Mouse (Mus musculus): ENCODE measurements around the gene Cd28. TPM values are rescaled to one million over a fixed set of nuclear protein-coding genes. Genes with fewer than 3 reads are reported as not detected.

Gene Cd28
- polyA plus RNA-seq, 1 experiment from 2014 or later, result 0.30 TPM

DNA sequence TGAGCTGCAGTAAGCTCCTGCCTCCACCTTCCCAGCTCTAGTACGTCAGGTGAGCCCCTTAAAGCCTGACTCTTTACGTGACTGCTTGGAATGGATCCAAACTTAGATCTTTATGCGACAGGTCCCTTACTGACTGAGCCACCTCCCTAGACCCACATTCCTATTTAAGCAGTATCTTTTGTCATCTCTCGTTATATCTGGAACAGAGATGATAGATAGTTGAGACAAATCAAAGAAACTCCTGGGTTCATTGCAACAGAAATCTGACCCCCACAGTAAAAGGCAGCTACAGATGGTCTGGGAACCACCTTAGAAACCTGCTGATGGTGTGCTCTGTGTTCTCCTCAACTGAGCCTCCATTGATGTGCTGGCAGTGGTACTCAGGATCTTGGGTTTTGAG, 59.6 kb downstream of the Cd28 start:
- Histone ChIP-seq H3K36me3 (no peaks in the 10 kb centered on the region), H3K9me3 (replicated peaks) (no peaks in the 10 kb centered on the region), H3K4me1 (peaks cover 11% of the 10 kb centered on the region; the same call in 1 of the 2 replicates), H3K27ac (no peak overlapping the region), H3K4me3 (replicated peaks) (no peak overlapping the region), H3K9ac (no peak overlapping the region), H3K27me3 (no peaks in the 10 kb centered on the region), H3K4me2 (no peak overlapping the region)
- ATAC-seq (replicated peaks; ENCODE audit: low FRiP score), result no peak
- 72% methylated on average over 4 of the region's 4 CpGs for whole genome bisulfite sequencing

DNA sequence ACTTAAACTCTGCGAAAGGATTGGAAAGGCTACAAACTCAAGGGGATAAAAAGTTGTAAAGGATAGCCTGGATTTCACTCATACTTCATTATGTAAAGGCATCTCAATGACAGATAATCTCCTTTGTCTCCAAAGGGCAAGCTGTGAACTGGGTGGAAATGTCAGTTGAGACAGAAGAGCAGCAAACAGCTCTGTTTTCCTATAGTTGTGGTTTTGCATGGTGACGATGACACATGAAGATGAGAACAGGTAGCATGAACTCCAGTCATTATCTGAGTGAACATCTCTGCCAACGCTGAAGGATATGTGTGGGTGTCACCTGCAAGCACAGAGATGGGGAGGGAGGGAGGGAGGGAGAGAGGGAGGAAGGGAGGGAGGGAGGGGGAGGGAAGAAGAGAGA, 60.3 kb downstream of the Cd28 start:
- no peaks in the 10 kb centered on the region for H3K36me3 ChIP-seq
- H3K4me3 ChIP-seq (replicated peaks), result no peak overlapping the region
- H3K4me1 ChIP-seq, result peaks cover 11% of the 10 kb centered on the region; the same call in 1 of the 2 replicates
- no peak for ATAC-seq (replicated peaks; ENCODE audit: low FRiP score)
- H3K9me3 ChIP-seq (replicated peaks), result no peaks in the 10 kb centered on the region
- H3K27me3 ChIP-seq, result no peaks in the 10 kb centered on the region
- no peak overlapping the region for H3K27ac ChIP-seq
- 80% methylated on average over 3 of the region's 3 CpGs for WGBS
- H3K4me2 ChIP-seq, result no peak overlapping the region
- no peak overlapping the region for H3K9ac ChIP-seq

DNA sequence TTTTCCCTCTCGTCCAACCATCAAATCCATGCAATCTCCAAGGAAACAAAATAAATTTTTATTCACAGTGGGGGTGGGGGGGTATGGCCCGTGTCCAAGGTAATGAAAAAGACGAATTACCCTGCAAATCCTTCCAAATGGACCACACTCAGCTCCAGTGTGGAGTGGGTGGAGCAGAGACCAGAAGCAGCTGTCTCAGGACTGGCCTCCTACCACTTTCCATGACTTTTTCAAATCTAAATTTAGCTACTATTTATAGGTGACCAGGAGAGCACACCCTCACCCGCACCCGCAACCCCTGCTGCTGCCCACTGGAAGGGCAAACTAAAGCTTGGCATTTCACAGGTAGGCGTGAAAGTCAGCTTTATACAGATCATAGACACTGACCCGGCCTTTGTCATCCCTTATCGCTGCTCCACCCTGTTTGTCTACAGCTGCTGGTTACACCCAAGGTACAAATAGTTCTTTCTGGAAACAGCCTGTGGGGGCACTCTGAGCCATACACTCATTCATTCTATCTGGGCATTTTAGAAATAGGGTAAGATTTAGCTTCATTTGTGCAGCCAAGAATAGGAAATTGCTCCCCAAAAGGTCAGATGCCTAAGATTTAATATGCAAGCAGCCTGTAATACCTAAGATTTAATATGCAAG, 62.0 kb downstream of the Cd28 start:
- Histone ChIP-seq H3K27me3 (no peaks in the 10 kb centered on the region), H3K4me1 (peaks cover 11% of the 10 kb centered on the region; the same call in 1 of the 2 replicates), H3K9ac (no peak overlapping the region), H3K27ac (peak overlapping the region; percentile 83), H3K36me3 (no peaks in the 10 kb centered on the region), H3K4me2 (peak overlapping the region; percentile 23; the same call in 1 of the 2 replicates), H3K9me3 (replicated peaks) (no peaks in the 10 kb centered on the region), H3K4me3 (replicated peaks) (no peak overlapping the region)
- WGBS, result 45% methylated on average over 8 of the region's 8 CpGs
- peak; percentile 70; the same call in 1 of the 2 replicates for ATAC-seq (replicated peaks; ENCODE audit: low FRiP score)

DNA sequence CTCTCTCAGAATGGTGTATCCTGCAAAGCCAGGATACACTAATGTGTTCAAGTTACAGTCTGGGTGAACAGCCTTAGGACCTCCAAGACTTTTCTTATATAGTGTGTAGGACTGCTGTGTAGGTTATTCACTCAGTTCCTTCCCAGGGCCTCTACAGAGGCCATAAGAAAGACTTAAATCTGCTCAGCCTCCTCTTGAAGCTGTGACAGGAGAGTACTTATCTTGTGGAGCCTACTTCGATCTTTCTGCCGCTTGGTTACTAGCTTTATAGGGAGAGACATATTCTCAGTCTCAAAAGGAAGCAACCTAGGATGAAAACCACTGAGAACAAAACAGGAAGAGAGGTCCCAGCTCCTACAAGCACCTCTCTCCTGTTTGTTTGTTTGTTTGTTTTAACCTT, 62.6 kb downstream of the Cd28 start:
- no peak overlapping the region for H3K4me3 ChIP-seq (replicated peaks)
- peaks cover 11% of the 10 kb centered on the region; the same call in 1 of the 2 replicates for H3K4me1 ChIP-seq
- H3K9ac ChIP-seq, result no peak overlapping the region
- H3K27ac ChIP-seq, result peak overlapping the region; percentile 83
- 77% methylated on average over 2 of the region's 2 CpGs for WGBS
- H3K36me3 ChIP-seq, result no peaks in the 10 kb centered on the region
- H3K9me3 ChIP-seq (replicated peaks), result no peaks in the 10 kb centered on the region
- ATAC-seq (replicated peaks; ENCODE audit: low FRiP score), result no peak
- no peak overlapping the region for H3K4me2 ChIP-seq
- no peaks in the 10 kb centered on the region for H3K27me3 ChIP-seq

DNA sequence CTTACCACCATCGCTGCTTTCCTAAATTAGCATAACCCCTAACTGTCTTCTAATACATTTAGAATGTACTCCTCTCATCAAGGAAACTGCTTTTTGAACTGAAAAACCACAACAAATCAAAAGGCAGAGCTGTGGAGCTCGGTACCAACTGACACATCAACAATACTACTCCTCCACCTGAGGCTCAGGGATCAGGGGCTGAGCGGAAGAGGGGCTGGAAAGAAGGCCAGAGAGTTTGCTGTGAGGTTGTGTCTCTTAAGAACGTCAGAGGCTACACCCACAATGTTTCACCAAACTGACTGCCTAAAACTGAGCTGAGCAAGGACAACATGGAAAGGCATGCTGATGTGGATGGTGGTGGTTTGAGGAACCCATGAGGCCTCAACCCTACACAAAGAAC, 65.1 kb downstream of the Cd28 start:
- WGBS, result 75% methylated on average over 4 of the region's 4 CpGs
- no peaks in the 10 kb centered on the region for H3K9me3 ChIP-seq (replicated peaks)
- no peaks in the 10 kb centered on the region for H3K27me3 ChIP-seq
- H3K4me1 ChIP-seq, result peaks cover 11% of the 10 kb centered on the region; the same call in 1 of the 2 replicates
- no peaks in the 10 kb centered on the region for H3K36me3 ChIP-seq
- no peak for ATAC-seq (replicated peaks; ENCODE audit: low FRiP score)
- no peak overlapping the region for H3K4me2 ChIP-seq
- H3K4me3 ChIP-seq (replicated peaks), result no peak overlapping the region
- no peak overlapping the region for H3K9ac ChIP-seq
- no peak overlapping the region for H3K27ac ChIP-seq

DNA sequence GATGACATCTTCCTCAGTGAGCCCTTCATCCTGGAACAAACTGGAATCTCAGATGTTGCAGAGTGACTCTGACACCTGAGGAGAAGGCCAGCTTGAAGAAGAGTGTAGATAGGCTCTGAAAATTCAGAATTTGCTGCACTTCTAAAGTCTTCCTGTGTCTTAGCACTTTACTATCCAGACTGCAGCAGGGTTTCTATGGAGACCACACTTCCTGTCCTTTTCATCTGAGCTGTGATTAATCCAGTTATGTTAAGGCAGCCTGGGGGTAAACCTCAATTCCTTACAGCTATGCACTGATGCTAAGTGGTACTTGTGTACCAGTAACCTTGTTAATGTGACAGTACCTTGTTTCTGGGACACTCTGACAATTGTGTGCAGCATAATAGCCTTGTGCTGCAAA, 77.1 kb downstream of the Cd28 start:
- Histone ChIP-seq H3K4me3 (replicated peaks) (no peak overlapping the region), H3K4me1 (no peaks in the 10 kb centered on the region), H3K27ac (no peak overlapping the region), H3K4me2 (no peak overlapping the region), H3K9me3 (replicated peaks) (no peaks in the 10 kb centered on the region), H3K36me3 (no peaks in the 10 kb centered on the region), H3K9ac (no peak overlapping the region), H3K27me3 (no peaks in the 10 kb centered on the region)
- no peak for ATAC-seq (replicated peaks; ENCODE audit: low FRiP score)

DNA sequence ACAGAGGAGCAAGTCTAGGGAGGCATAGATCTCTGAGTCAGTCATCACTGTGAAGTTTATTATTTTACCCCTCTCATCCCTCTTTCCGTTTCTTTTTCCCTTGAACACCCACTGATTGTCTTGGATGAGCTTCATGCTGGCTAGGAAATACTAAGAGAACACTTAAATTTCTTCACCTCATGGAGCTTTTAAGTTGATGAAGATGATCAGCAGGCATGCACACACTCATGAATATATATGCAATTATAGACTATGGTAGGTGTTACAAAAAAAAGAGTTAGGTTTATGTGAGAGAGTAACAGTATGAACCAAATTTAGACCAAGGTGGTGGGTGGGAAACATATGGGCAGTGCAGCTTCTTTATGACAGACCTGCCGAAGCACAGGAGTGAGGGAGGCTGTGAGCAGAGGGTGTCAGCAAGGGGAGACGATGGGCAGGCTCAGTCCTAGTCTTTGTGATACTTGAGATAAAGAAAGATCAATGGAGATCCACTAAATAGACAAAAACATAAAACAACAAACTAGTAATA, 79.1 kb downstream of the Cd28 start:
- Histone ChIP-seq H3K4me2 (no peak overlapping the region), H3K9me3 (replicated peaks) (no peaks in the 10 kb centered on the region), H3K27ac (no peak overlapping the region), H3K4me1 (0 out of 2 replicates have a peak, but pooled peaks cover 2% of the 10 kb centered on the region), H3K36me3 (no peaks in the 10 kb centered on the region), H3K4me3 (replicated peaks) (no peak overlapping the region), H3K27me3 (no peaks in the 10 kb centered on the region), H3K9ac (no peak overlapping the region)
- ATAC-seq (replicated peaks; ENCODE audit: low FRiP score), result no peak
- WGBS, result 59% methylated on average over 3 of the region's 3 CpGs

DNA sequence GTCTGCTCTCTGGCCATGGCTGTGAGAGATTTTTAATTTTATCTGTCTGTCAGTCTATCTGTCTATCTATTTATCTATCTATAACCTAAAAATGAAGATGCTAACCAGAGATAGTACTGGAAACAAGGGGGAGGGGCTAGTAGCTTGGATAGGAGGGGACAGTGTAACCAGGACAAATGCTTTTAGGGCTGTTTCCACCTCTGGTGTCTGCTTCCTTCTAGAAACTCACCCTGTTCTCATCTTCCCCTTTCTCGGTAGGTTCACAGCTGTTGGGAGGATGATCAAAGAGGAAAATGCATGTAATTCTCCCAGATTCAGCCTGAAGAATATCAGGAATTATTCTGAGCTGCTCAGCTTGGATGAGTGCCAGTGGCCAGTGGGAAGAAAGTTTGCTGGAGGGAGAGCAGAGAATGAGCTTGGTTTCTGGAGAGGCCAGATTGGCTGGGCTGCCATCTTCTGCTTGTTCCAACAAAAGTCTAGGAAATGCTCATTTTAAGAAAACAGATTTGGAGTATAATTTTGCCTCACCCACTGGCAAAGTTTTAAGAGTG, 83.3 kb downstream of the Cd28 start:
- no peak overlapping the region for H3K4me2 ChIP-seq
- H3K36me3 ChIP-seq, result no peaks in the 10 kb centered on the region
- no peaks in the 10 kb centered on the region for H3K27me3 ChIP-seq
- H3K4me3 ChIP-seq (replicated peaks), result no peak overlapping the region
- H3K9me3 ChIP-seq (replicated peaks), result no peaks in the 10 kb centered on the region
- H3K4me1 ChIP-seq, result 0 out of 2 replicates have a peak, but pooled peaks cover 2% of the 10 kb centered on the region
- ATAC-seq (replicated peaks; ENCODE audit: low FRiP score), result no peak
- WGBS, result 54% methylated on average over 1 of the region's 1 CpGs
- no peak overlapping the region for H3K9ac ChIP-seq
- H3K27ac ChIP-seq, result no peak overlapping the region

DNA sequence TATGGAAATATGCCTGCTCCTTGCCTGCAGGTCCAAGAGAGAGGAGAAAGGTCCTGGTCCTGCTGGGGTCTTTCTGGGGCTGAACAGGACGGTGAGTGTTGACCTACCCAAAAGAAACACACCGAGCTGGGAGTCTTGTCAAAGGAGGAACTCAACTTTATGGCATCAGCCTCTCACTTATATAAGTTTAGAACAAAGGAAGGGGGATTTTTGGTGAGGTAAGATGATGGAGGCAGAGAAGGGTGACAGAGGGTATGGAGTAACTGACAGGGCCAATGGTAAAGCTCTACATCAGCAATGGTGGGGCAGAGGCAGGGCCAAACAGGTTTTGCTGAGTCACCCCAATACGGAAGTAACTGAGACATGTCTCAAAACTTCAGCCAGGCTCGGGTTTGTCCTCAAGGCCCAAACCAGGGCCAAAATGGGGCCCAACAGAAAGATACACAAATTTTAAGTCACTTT, 84.6 kb downstream of the Cd28 start:
- Histone ChIP-seq H3K9me3 (replicated peaks) (no peaks in the 10 kb centered on the region), H3K4me3 (replicated peaks) (no peak overlapping the region), H3K36me3 (no peaks in the 10 kb centered on the region), H3K27ac (no peak overlapping the region), H3K9ac (no peak overlapping the region), H3K4me1 (0 out of 2 replicates have a peak, but pooled peaks cover 2% of the 10 kb centered on the region), H3K27me3 (no peaks in the 10 kb centered on the region), H3K4me2 (no peak overlapping the region)
- 85% methylated on average over 4 of the region's 4 CpGs for WGBS
- ATAC-seq (replicated peaks; ENCODE audit: low FRiP score), result no peak

DNA sequence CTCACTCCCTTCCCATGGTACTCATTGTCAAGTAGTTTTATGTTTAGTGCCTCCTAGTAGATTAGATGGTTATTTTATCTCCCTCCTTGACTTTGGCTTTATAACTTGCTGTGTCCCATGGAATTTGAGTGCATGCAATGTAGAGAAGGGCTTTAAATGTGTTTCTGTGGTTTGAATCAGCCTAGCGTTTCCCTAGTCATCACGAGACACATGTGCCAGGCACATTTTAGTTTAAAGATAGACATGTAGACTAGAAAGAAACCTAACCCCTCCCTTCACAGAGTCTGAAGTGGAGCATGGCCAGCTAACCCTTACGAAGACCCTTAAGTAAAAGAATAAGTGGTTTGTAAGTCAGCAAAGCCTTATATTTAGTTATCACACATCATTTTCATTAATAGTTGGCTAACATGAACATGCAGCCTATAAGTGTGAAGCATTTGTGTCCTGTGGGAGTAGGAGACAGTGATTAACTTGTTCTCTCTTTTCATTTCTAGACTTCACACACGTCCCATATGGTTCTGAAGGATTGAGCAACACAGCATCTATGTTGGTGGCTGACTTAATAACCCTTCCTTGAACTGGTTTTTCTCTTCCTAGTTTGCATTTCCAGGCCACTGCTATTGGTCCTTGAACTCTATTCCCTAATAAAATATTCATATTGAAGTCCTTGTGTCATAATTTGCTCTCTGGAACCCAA, 86.7 kb downstream of the Cd28 start:
- H3K27me3 ChIP-seq, result no peaks in the 10 kb centered on the region
- H3K27ac ChIP-seq, result no peak overlapping the region
- 87% methylated on average over 4 of the region's 4 CpGs for WGBS
- no peak overlapping the region for H3K9ac ChIP-seq
- no peaks in the 10 kb centered on the region for H3K36me3 ChIP-seq
- ATAC-seq (replicated peaks; ENCODE audit: low FRiP score), result no peak
- H3K4me3 ChIP-seq (replicated peaks), result no peak overlapping the region
- no peaks in the 10 kb centered on the region for H3K9me3 ChIP-seq (replicated peaks)
- H3K4me1 ChIP-seq, result 0 out of 2 replicates have a peak, but pooled peaks cover 2% of the 10 kb centered on the region
- H3K4me2 ChIP-seq, result no peak overlapping the region

DNA sequence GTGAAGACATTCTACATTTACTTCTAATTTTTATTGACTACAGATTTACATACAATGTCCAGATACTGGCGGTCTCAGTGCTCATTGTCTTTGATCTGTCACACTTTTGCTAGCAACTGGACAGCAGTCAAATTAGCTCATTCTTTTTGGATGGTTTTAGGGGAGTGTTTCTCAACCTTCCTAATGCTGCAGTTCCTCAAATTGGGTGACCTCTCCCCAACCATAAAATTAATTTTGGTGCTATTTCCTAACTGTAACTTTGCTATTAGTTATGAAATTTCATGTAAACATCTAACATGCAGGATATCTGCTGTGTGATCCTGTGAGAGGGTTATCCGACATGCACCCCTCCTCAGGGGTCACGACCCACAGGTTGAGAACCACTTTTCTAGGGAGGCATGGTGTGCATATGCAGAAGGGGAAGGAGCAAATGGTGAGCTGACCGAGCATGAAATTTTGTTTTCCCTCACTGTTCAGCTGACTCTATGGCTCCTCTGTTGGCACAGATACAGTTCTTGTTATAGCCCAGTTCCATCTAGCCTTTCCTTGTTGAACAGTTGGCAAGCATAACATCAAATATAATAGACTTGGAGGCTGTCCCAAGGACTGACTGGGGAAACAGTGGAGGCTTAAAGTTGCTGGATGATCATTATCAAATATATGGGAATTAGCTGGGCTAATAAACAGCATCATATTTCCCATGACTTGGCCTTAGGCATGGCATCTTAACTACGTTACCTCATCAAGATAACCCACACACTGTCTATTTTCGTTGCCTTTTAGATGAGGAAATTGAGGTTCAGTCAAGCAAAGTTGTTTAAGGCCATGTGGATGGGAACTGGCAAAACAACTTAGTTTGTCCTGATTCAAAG, 87.5 kb downstream of the Cd28 start:
- no peaks in the 10 kb centered on the region for H3K27me3 ChIP-seq
- 80% methylated on average over 6 of the region's 6 CpGs for WGBS
- no peak overlapping the region for H3K4me3 ChIP-seq (replicated peaks)
- no peak overlapping the region for H3K4me2 ChIP-seq
- no peak for ATAC-seq (replicated peaks; ENCODE audit: low FRiP score)
- no peak overlapping the region for H3K27ac ChIP-seq
- H3K36me3 ChIP-seq, result no peaks in the 10 kb centered on the region
- H3K9me3 ChIP-seq (replicated peaks), result no peaks in the 10 kb centered on the region
- H3K4me1 ChIP-seq, result 0 out of 2 replicates have a peak, but pooled peaks cover 2% of the 10 kb centered on the region
- no peak overlapping the region for H3K9ac ChIP-seq
